Mouse (Mus musculus) hematopoietic stem cell, adult 5-6 weeks (primary cell): ENCODE measurements around the gene Psmc6. TPM values are rescaled to one million over a fixed set of nuclear protein-coding genes. Genes with fewer than 3 reads are reported as not detected.

ENCODE experiments used
- total RNA-seq: library from RNA; stranded (forward); fragments of 172-1452, 232-1000 nt; gene quantifications from 2 replicates; pipeline ENCODE4 v1.2.3, GENCODE M21; 2017

Psmc6 gene
- total RNA-seq, 1 experiment from 2014 or later: 214 TPM

Other genes starting within 250 kb of the Psmc6 start
- gene Gpr137c, start 110.1 kb upstream of the Psmc6 start, total RNA-seq: 0.79 and 9.3 TPM in 2 replicates
- gene Txndc16, start 109.5 kb upstream of the Psmc6 start, total RNA-seq: 17.8 and 28.7 TPM in 2 replicates
- 25.8 and 26.0 TPM in 2 replicates for gene Ero1l, start 11.0 kb upstream of the Psmc6 start, total RNA-seq
- gene Styx, start 21.3 kb downstream of the Psmc6 start, total RNA-seq: 21.1 and 30.4 TPM in 2 replicates
- gene Gnpnat1, start 75.1 kb downstream of the Psmc6 start, total RNA-seq: 25.6 and 29.3 TPM in 2 replicates
- 0.75 TPM in 1 of 2 replicates, not detected in the other for gene Fermt2, start 200.3 kb downstream of the Psmc6 start, total RNA-seq